Mouse (Mus musculus) kidney, adult 2 months (tissue): ENCODE results near the gene Rab12. TPM values are rescaled to one million over a fixed set of nuclear protein-coding genes. Genes with fewer than 3 reads are reported as not detected.

Source experiments
- DNase-seq: peaks from one replicate; pipeline ENCODE4 v3.0.0; 2021
- H3K27ac ChIP-seq: fragments of 200-500 bp; 2 replicates; pipeline ENCODE4 v1.5.1; 2012; ENCODE audit warnings: low read depth, low read length, control low read depth, inconsistent platforms; ENCODE audit not compliant: insufficient read depth
- H3K27me3 ChIP-seq: fragments of 200-500 bp; replicated peaks from 2 replicates; pipeline ENCODE4 v1.6.1; 2012; ENCODE audit warnings: mild to moderate bottlenecking, moderate library complexity, low read length, inconsistent platforms; ENCODE audit not compliant: control insufficient read depth, insufficient read depth
- H3K36me3 ChIP-seq: fragments of 200-500 bp; 2 replicates; pipeline ENCODE4 v1.6.1; 2012; ENCODE audit warnings: mild to moderate bottlenecking, moderate library complexity, low read length, inconsistent platforms; ENCODE audit not compliant: control insufficient read depth, insufficient read depth
- H3K4me1 ChIP-seq: fragments of 200-500 bp; 2 replicates; pipeline ENCODE4 v1.6.1; 2011; ENCODE audit warnings: low read length; ENCODE audit not compliant: control insufficient read depth, insufficient read depth
- H3K4me3 ChIP-seq: fragments of 200-500 bp; 2 replicates; pipeline ENCODE4 v1.5.1; 2011; ENCODE audit warnings: mild to moderate bottlenecking, low read depth, low read length, control low read depth; ENCODE audit not compliant: insufficient read depth
- CTCF ChIP-seq: fragments of 200-500 bp; conservative IDR thresholded peaks from 2 replicates; pipeline ENCODE4 v1.5.1; 2011; ENCODE audit warnings: low read depth, mild to moderate bottlenecking, control low read depth, low read length, moderate library complexity, mixed read lengths; ENCODE audit not compliant: insufficient read depth, insufficient read length
- POLR2A ChIP-seq: fragments of 200-500 bp; IDR thresholded peaks from one replicate; pipeline ENCODE4 v1.6.1; 2011; ENCODE audit warnings: low read depth, low read length, control low read depth
- WGBS: fragments of 180-500 bp; shearing (Covaris S2); methylation state at CpG from one replicate; pipeline ENCODE4 v1.1.7; 2018; 5-methylcytosine and 5-hydroxymethylcytosine counted together
- polyA plus RNA-seq: library from polyadenylated mRNA; depleted of rRNA; stranded (reverse); fragments of >200 nt; gene quantifications from 2 replicates; pipeline ENCODE4 v1.2.3, GENCODE M21; 2012

Rab12 gene
- polyA plus RNA-seq, 1 experiment = 24.9 TPM

DNA sequence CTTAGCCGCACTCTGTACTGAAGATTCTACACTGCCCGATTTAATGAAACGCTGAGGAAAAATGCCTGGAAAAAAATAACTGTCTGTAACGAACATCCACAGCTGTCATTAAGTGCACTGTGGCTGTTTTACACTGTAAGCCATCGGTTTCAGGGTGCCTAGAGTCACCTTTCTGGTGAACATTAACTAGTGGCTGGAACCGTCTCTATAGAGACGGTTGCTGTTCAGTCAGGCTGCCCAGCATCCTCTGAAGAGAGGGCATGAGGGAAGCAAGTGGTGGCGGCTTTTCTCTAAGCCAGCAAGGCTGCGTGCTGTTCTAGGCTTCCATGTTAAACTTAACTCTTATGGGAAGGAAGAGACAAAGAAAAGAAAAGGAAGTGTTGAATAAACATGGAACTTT, 22.9 kb downstream of the Rab12 start:
- DNase-seq = peak; percentile 35
- TF ChIP-seq POLR2A (no peak), CTCF (no peak)
- Histone ChIP-seq H3K27me3 (no peaks in the 10 kb centered on the region), H3K27ac (no peak overlapping the region), H3K36me3 (peaks cover 4% of the 10 kb centered on the region; the same call in 1 of the 2 replicates), H3K4me3 (no peak overlapping the region), H3K4me1 (no peaks in the 10 kb centered on the region)
- WGBS = 48% methylated on average over 9 of the region's 9 CpGs

DNA sequence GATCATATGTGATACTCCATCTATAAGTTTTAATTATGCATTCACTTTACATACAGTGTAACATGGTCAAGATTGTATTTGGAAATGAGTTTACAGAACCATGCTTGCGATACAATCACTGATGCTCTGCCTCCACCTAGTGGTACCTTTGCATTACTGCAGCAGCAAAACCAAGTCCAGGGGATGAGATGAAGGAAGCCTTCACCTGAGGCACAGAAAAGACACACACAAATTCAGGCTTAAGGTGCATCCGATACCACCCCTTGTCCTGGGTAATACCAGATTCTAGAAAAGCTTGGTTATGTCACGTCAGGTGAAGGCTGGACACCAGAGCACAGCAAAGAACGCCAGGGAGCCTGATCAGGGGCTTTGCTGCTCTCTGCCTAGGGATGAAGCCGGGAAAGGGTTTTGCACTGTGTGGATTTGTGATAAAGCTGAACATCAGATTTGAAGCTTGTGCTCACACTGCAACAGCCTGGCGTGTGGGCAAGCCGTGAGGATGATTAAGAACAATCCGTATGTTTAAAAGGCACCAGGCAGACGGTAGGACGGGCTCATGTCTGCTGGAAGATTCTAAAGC, 29.4 kb downstream of the Rab12 start:
- TF ChIP-seq CTCF (peak; percentile 93), POLR2A (no peak)
- H3K4me3 ChIP-seq = no peak overlapping the region
- no peaks in the 10 kb centered on the region for H3K27me3 ChIP-seq
- no peaks in the 10 kb centered on the region for H3K4me1 ChIP-seq
- H3K36me3 ChIP-seq = peaks cover 2% of the 10 kb centered on the region; the same call in 1 of the 2 replicates
- WGBS = 44% methylated on average over 10 of the region's 10 CpGs
- peak; percentile 59 for DNase-seq
- no peak overlapping the region for H3K27ac ChIP-seq

DNA sequence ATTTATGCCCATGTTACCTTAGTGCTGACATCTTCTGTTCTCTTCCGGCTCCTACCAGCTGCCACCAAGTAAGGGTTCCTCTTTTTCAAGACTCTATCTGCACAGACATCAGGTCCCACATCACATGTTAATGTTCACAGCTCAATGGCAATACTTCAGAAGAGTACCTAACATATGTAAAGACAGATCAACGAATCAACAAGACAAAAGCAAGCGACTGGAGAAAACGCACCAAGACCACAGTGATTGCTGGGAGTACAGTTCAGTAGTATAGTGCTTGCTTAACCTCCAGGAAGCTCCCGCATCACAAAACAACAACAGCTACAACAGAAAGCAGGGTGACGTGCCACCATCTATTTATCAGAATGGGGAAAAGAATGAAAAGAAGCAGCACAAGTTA, 33.0 kb downstream of the Rab12 start:
- H3K4me1 ChIP-seq = no peaks in the 10 kb centered on the region
- 89% methylated on average over 6 of the region's 6 CpGs for WGBS
- H3K27me3 ChIP-seq = no peaks in the 10 kb centered on the region
- no peak overlapping the region for H3K27ac ChIP-seq
- no peak overlapping the region for H3K4me3 ChIP-seq
- H3K36me3 ChIP-seq = no peaks in the 10 kb centered on the region
- TF ChIP-seq CTCF (no peak), POLR2A (no peak)
- no peak for DNase-seq

DNA sequence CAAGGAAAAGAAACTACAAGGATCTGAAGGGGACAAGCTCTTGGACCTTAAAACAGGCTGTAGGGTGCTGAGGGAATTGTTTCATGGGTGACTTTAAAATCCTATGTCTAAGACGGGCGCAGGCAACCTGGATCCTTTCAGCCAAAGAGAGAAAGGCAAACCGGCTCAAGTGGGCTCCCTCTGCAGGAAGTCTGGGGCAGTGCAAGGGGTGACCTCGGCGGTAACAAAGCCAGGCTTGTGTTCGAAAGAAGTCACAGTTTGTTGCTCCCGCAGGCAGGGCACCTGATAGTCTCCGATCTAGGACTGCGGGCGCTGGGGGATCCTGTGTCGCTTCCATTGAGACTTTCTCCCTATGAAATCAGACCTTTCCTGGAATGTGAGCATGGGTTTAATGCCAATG, 33.8 kb downstream of the Rab12 start:
- no peak for TF ChIP-seq POLR2A
- peak; percentile 87 for TF ChIP-seq CTCF
- H3K27me3 ChIP-seq = no peaks in the 10 kb centered on the region
- H3K4me1 ChIP-seq = no peaks in the 10 kb centered on the region
- no peak overlapping the region for H3K4me3 ChIP-seq
- peak; percentile 73 for DNase-seq
- H3K27ac ChIP-seq = no peak overlapping the region
- WGBS = 4% methylated on average over 11 of the region's 11 CpGs
- no peaks in the 10 kb centered on the region for H3K36me3 ChIP-seq

DNA sequence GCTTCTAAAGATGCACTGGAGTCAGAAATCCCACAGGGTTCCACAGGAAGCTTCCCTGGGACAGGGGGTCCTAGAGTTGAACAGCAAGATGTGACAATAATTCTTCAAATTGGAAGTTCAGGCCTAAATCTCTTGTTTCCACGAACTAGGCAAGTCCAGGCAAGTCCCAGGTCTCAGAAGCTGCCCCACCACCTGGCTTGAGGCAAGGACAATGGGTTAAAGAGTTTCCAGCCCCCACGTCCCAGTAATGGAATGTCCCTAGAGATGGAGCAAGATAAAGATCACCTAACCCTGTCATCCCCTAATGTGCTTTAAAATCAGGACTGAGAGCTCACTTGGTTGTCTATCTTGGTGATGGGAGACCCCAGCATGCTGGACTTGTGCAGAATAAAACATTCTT, 34.6 kb downstream of the Rab12 start:
- 79% methylated on average over 2 of the region's 2 CpGs for WGBS
- Histone ChIP-seq H3K27ac (no peak overlapping the region), H3K4me1 (no peaks in the 10 kb centered on the region), H3K36me3 (no peaks in the 10 kb centered on the region), H3K27me3 (no peaks in the 10 kb centered on the region), H3K4me3 (no peak overlapping the region)
- DNase-seq = no peak
- TF ChIP-seq POLR2A (no peak), CTCF (no peak)

DNA sequence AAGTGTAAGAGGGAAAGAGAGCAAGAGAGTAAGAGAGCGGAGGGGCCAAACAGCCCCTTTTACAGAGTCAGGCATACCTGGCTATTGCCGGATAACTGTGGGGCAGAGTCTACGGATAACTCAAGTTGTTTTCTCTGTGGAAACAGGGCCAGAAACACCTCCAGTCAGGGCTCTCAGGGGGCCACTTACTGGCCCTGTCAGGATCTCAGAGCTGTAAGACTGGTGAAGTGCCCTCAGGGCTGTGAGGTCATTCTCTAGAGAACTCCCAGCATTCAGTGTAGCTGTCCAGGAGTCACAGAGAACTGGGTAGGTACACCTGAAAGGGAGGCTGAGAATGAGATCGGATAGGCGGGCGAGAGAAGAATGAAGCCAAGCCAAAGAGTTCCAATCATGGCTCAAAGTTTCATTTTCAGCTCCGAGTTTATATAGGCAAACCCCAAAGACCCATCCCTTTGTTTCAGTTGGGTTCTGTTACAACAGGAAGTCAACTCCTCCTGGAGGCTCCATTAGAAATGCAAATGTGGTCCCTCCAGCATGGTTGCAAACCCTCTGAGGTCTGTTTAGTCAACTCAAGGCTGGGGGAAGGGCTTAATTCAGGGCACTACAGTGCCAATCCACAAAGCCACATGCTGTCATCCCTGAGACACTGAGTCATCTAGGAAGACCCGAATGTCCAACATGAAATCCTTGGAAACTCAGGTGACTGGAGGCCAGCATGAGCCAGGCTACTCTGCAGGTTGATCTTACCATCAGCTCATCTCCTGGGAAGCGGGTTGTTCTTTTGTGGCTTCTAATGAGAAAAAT, 35.7 kb downstream of the Rab12 start:
- WGBS = 87% methylated on average over 9 of the region's 9 CpGs
- H3K4me3 ChIP-seq = no peak overlapping the region
- DNase-seq = no peak
- H3K27me3 ChIP-seq = no peaks in the 10 kb centered on the region
- TF ChIP-seq CTCF = no peak
- TF ChIP-seq POLR2A = no peak
- no peak overlapping the region for H3K27ac ChIP-seq
- H3K36me3 ChIP-seq = no peaks in the 10 kb centered on the region
- H3K4me1 ChIP-seq = no peaks in the 10 kb centered on the region

DNA sequence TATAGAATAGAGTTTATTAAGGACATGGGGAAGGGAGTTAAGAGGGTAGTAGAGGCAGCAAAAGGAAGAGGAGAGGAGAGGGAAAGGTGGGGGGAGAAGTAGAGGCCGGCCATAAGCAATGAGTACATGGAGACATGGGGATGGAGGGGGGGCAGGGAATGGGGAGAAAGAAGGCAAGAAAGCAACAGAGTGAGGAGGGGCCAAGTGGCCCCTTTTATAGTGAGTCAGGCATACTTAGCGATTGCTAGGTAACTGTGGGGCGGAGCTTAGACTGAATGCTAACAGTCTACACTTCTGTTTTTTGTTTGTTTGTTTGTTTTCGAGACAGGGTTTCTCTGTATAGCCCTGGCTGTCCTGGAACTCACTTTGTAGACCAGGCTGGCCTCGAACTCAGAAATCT, 38.2 kb downstream of the Rab12 start:
- TF ChIP-seq POLR2A (no peak), CTCF (no peak)
- Histone ChIP-seq H3K36me3 (no peaks in the 10 kb centered on the region), H3K27ac (no peak overlapping the region), H3K27me3 (no peaks in the 10 kb centered on the region), H3K4me1 (no peaks in the 10 kb centered on the region), H3K4me3 (no peak overlapping the region)
- WGBS = 84% methylated on average over 5 of the region's 5 CpGs
- no peak for DNase-seq
